Mouse (Mus musculus): Measurements from ENCODE around the gene Ahr.

DNA sequence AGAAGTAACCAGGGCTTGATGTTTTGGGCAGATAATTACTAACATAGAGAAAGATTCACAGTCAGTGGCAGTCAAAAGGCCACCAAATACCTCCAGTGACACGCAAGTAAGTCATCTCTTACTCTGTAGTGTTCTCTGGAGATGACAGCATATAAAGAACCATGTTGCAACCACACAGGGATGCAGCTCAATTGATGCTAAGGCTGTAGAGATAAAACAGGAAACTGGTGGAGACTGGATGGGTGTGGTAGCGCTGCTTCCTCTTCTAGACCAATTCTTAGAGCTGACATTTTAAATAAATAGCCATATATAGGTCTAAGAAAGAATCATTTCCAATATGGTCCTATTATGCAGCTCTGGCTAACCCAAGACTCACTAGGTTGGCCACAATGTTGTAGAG, 54.1 kb downstream of the Ahr start:
- TF ChIP-seq ZMIZ1 (IDR thresholded peaks at IDR 0.05; ENCODE audit: low read depth, low read length) (no peak), ZKSCAN1 (IDR thresholded peaks at IDR 0.05; ENCODE audit: low read depth, low read length) (no peak), GATA1 (IDR thresholded peaks at IDR 0.05; ENCODE audit: low read depth, low read length) (no peak), TAL1 (IDR thresholded peaks at IDR 0.05; ENCODE audit: low read length) (no peak), MEF2A (IDR thresholded peaks at IDR 0.05; ENCODE audit: extremely low read depth, insufficient replicate concordance, low read depth, low read length, poor library complexity, severe bottlenecking) (no peak), CTCF (IDR thresholded peaks at IDR 0.05 in 2 of 3, conservative IDR thresholded peaks at IDR 0.05 in 1 of 3; ENCODE audit: control insufficient read depth in 1 of 3, insufficient read depth in 1 of 3, low read depth in 2 of 3, low read length in 3 of 3, poor library complexity in 1 of 3, severe bottlenecking in 1 of 3) (no peak), POLR2A (IDR thresholded peaks at IDR 0.05; ENCODE audit: control insufficient read depth in 1 of 2, insufficient read depth in 1 of 2, low read depth in 1 of 2, low read length in 2 of 2, poor library complexity in 1 of 2) (no peak), SIN3A (IDR thresholded peaks at IDR 0.05; ENCODE audit: low read length) (no peak), USF2 (IDR thresholded peaks at IDR 0.05; ENCODE audit: borderline replicate concordance in 1 of 2, insufficient read depth in 1 of 2, low read depth in 1 of 2, low read length in 2 of 2) (no peak), TBP (IDR thresholded peaks at IDR 0.05; ENCODE audit: low read depth, low read length) (no peak)

All from MEL (cell line).